Mouse (Mus musculus): ENCODE measurements around the gene Zfp704. TPM values are rescaled to one million over a fixed set of nuclear protein-coding genes. Genes with fewer than 3 reads are reported as not detected.
"Not testable (repeated sequence)": the region's sequence is repeated elsewhere in the genome, so short reads cannot be mapped to it uniquely, and the experiment has no call there.

The Zfp704 gene
- polyA plus RNA-seq, 1 experiment from 2014 or later, result 12.9 TPM

- 95% methylated on average over 4 of the region's 4 CpGs for WGBS
- Histone ChIP-seq H3K27me3 (no peaks in the 10 kb centered on the region), H3K4me1 (replicated peaks) (peaks cover 28% of the 10 kb centered on the region; the same call in 1 of the 2 replicates), H3K9ac (no peak overlapping the region), H3K27ac (replicated peaks) (no peak overlapping the region), H3K4me2 (no peak overlapping the region), H3K9me3 (no peaks in the 10 kb centered on the region), H3K36me3 (no peaks in the 10 kb centered on the region), H3K4me3 (no peak overlapping the region)
- no peak for ATAC-seq (ENCODE audit: low FRiP score, low read depth)
Observed at GRCm38 (mm10) chr3:9570782-9571181, 39.1 kb downstream of the Zfp704 start.

GRCm38 (mm10) chr3:9569706-9570105 lies 40.2 kb downstream of the Zfp704 start:
- not testable (repeated sequence) for H3K27ac ChIP-seq (replicated peaks); H3K9me3 ChIP-seq
- WGBS, result 91% methylated on average over 4 of the region's 4 CpGs

GRCm38 (mm10) chr3:9568565-9569228 lies 41.2 kb downstream of the Zfp704 start:
- peaks cover 15% of the 10 kb centered on the region; the same call in 1 of the 2 replicates for H3K4me1 ChIP-seq (replicated peaks)
- 78% methylated on average over 10 of the region's 10 CpGs for WGBS
- H3K4me3 ChIP-seq, result no peak overlapping the region
- no peak; the same call in 1 of the 2 replicates for ATAC-seq (ENCODE audit: low FRiP score, low read depth)
- no peaks in the 10 kb centered on the region for H3K9me3 ChIP-seq
- no peak overlapping the region for H3K4me2 ChIP-seq
- no peak overlapping the region for H3K9ac ChIP-seq
- H3K27me3 ChIP-seq, result no peaks in the 10 kb centered on the region
- no peak overlapping the region for H3K27ac ChIP-seq (replicated peaks)
- H3K36me3 ChIP-seq, result no peaks in the 10 kb centered on the region

More at GRCm38 (mm10) chr3:9569706-9570105, 40.2 kb downstream of the Zfp704 start:
- H3K27me3 ChIP-seq; H3K4me2 ChIP-seq; H3K9ac ChIP-seq; ATAC-seq (ENCODE audit: low FRiP score, low read depth); H3K36me3 ChIP-seq; H3K4me3 ChIP-seq: not testable (repeated sequence)
- H3K4me1 ChIP-seq (replicated peaks), result peaks cover 22% of the 10 kb centered on the region; the same call in 1 of the 2 replicates

- 66% methylated on average over 8 of the region's 8 CpGs for WGBS
- Histone ChIP-seq H3K4me3 (no peak overlapping the region), H3K36me3 (no peaks in the 10 kb centered on the region), H3K9me3 (no peaks in the 10 kb centered on the region), H3K4me1 (replicated peaks) (peaks cover 15% of the 10 kb centered on the region; the same call in 1 of the 2 replicates), H3K27me3 (no peaks in the 10 kb centered on the region), H3K4me2 (no peak overlapping the region), H3K27ac (replicated peaks) (no peak overlapping the region), H3K9ac (no peak overlapping the region)
- ATAC-seq (ENCODE audit: low FRiP score, low read depth), result no peak
Observed at GRCm38 (mm10) chr3:9567948-9568347, 41.9 kb downstream of the Zfp704 start.

GRCm38 (mm10) chr3:9566831-9567230 lies 43.1 kb downstream of the Zfp704 start:
- H3K9me3 ChIP-seq, result no peaks in the 10 kb centered on the region
- H3K4me3 ChIP-seq, result no peak overlapping the region
- H3K36me3 ChIP-seq, result no peaks in the 10 kb centered on the region
- 92% methylated on average over 3 of the region's 3 CpGs for WGBS
- no peak for ATAC-seq (ENCODE audit: low FRiP score, low read depth)
- H3K27me3 ChIP-seq, result no peaks in the 10 kb centered on the region
- H3K9ac ChIP-seq, result no peak overlapping the region
- H3K27ac ChIP-seq (replicated peaks), result no peak overlapping the region
- H3K4me2 ChIP-seq, result no peak overlapping the region
- peaks cover 18% of the 10 kb centered on the region; the same call in 1 of the 2 replicates for H3K4me1 ChIP-seq (replicated peaks)

- Histone ChIP-seq H3K36me3 (no peaks in the 10 kb centered on the region), H3K9ac (no peak overlapping the region), H3K27ac (replicated peaks) (no peak overlapping the region), H3K4me1 (replicated peaks) (peaks cover 15% of the 10 kb centered on the region; the same call in 1 of the 2 replicates), H3K27me3 (no peaks in the 10 kb centered on the region), H3K4me2 (no peak overlapping the region), H3K9me3 (no peaks in the 10 kb centered on the region), H3K4me3 (no peak overlapping the region)
- 65% methylated on average over 7 of the region's 7 CpGs for WGBS
- ATAC-seq (ENCODE audit: low FRiP score, low read depth), result no peak
Observed at GRCm38 (mm10) chr3:9563562-9563961, 46.3 kb downstream of the Zfp704 start.

GRCm38 (mm10) chr3:9562649-9563328 lies 47.1 kb downstream of the Zfp704 start:
- Histone ChIP-seq H3K4me1 (replicated peaks) (peaks cover 14% of the 10 kb centered on the region; the same call in 1 of the 2 replicates), H3K4me3 (no peak overlapping the region), H3K27me3 (no peaks in the 10 kb centered on the region), H3K9ac (no peak overlapping the region), H3K27ac (replicated peaks) (no peak overlapping the region), H3K36me3 (no peaks in the 10 kb centered on the region), H3K9me3 (no peaks in the 10 kb centered on the region), H3K4me2 (no peak overlapping the region)
- ATAC-seq (ENCODE audit: low FRiP score, low read depth), result 0 out of 2 replicates have a peak, but pooled peaks have one; percentile 28
- 89% methylated on average over 11 of the region's 11 CpGs for WGBS

GRCm38 (mm10) chr3:9557778-9558560 lies 51.9 kb downstream of the Zfp704 start:
- WGBS, result 56% methylated on average over 6 of the region's 6 CpGs

GRCm38 (mm10) chr3:9556137-9556536 lies 53.7 kb downstream of the Zfp704 start:
- ATAC-seq (ENCODE audit: low FRiP score, low read depth), result no peak
- Histone ChIP-seq H3K9ac (no peak overlapping the region), H3K27me3 (no peaks in the 10 kb centered on the region), H3K36me3 (no peaks in the 10 kb centered on the region), H3K4me3 (no peak overlapping the region), H3K4me2 (no peak overlapping the region), H3K4me1 (replicated peaks) (peaks cover 13% of the 10 kb centered on the region; the same call in 1 of the 2 replicates), H3K9me3 (no peaks in the 10 kb centered on the region), H3K27ac (replicated peaks) (no peak overlapping the region)
- WGBS, result 76% methylated on average over 5 of the region's 5 CpGs

More at GRCm38 (mm10) chr3:9557778-9558560, 51.9 kb downstream of the Zfp704 start:
- Histone ChIP-seq H3K27me3 (no peaks in the 10 kb centered on the region), H3K4me3 (no peak overlapping the region), H3K9ac (no peak overlapping the region), H3K4me2 (no peak overlapping the region), H3K9me3 (no peaks in the 10 kb centered on the region), H3K36me3 (no peaks in the 10 kb centered on the region), H3K4me1 (replicated peaks) (peaks cover 16% of the 10 kb centered on the region; the same call in 1 of the 2 replicates), H3K27ac (replicated peaks) (no peak overlapping the region)
- no peak for ATAC-seq (ENCODE audit: low FRiP score, low read depth)

- Histone ChIP-seq H3K4me2 (no peak overlapping the region), H3K27ac (replicated peaks) (no peak overlapping the region), H3K27me3 (no peaks in the 10 kb centered on the region), H3K4me1 (replicated peaks) (peaks cover 13% of the 10 kb centered on the region; the same call in 1 of the 2 replicates), H3K9ac (no peak overlapping the region), H3K36me3 (no peaks in the 10 kb centered on the region), H3K9me3 (no peaks in the 10 kb centered on the region), H3K4me3 (no peak overlapping the region)
- no peak for ATAC-seq (ENCODE audit: low FRiP score, low read depth)
- WGBS, result 97% methylated on average over 6 of the region's 6 CpGs
Observed at GRCm38 (mm10) chr3:9554916-9555315, 55.0 kb downstream of the Zfp704 start.

- no peak overlapping the region for H3K4me2 ChIP-seq
- no peak overlapping the region for H3K27ac ChIP-seq (replicated peaks)
- H3K4me1 ChIP-seq (replicated peaks), result peaks cover 11% of the 10 kb centered on the region
- H3K9me3 ChIP-seq, result no peaks in the 10 kb centered on the region
- H3K4me3 ChIP-seq, result no peak overlapping the region
- H3K9ac ChIP-seq, result no peak overlapping the region
- 73% methylated on average over 8 of the region's 8 CpGs for WGBS
- no peaks in the 10 kb centered on the region for H3K27me3 ChIP-seq
- no peaks in the 10 kb centered on the region for H3K36me3 ChIP-seq
- no peak for ATAC-seq (ENCODE audit: low FRiP score, low read depth)
Observed at GRCm38 (mm10) chr3:9552332-9552731, 57.6 kb downstream of the Zfp704 start.

- peaks cover 21% of the 10 kb centered on the region for H3K4me1 ChIP-seq (replicated peaks)
- no peaks in the 10 kb centered on the region for H3K27me3 ChIP-seq
- H3K36me3 ChIP-seq, result no peaks in the 10 kb centered on the region
- no peak for ATAC-seq (ENCODE audit: low FRiP score, low read depth)
- H3K9ac ChIP-seq, result no peak overlapping the region
- no peak overlapping the region for H3K4me2 ChIP-seq
- H3K27ac ChIP-seq (replicated peaks), result no peak overlapping the region
- no peak overlapping the region for H3K4me3 ChIP-seq
- WGBS, result 74% methylated on average over 1 of the region's 1 CpGs
- no peaks in the 10 kb centered on the region for H3K9me3 ChIP-seq
Observed at GRCm38 (mm10) chr3:9550930-9551329, 59.0 kb downstream of the Zfp704 start.
